Mouse (Mus musculus) retina, postnatal 7 days (tissue): Measurements from ENCODE around the gene Ky.

ENCODE experiments used
- DNase-seq: peaks from one replicate; pipeline ENCODE4 v3.0.0-alpha.2; 2012; ENCODE audit warnings: low read depth, low spot score

Gene Ky

GRCm38 (mm10) chr9:102502015-102502633 lies 3.4 kb upstream of the Ky start:
- DNase-seq = no peak

- no peak for DNase-seq
Measured at GRCm38 (mm10) chr9:102504716-102505378, 703 bp upstream of the Ky start.

- DNase-seq = no peak
Measured at GRCm38 (mm10) chr9:102508315-102508714, 2.8 kb downstream of the Ky start.

GRCm38 (mm10) chr9:102511423-102511822 lies 5.9 kb downstream of the Ky start:
- DNase-seq = no peak

- no peak for DNase-seq
Measured at GRCm38 (mm10) chr9:102513578-102513977, 8.0 kb downstream of the Ky start.

- DNase-seq = no peak
Measured at GRCm38 (mm10) chr9:102518443-102518842, 12.9 kb downstream of the Ky start.

GRCm38 (mm10) chr9:102521396-102521795 lies 15.8 kb downstream of the Ky start:
- DNase-seq = no peak

GRCm38 (mm10) chr9:102528106-102528505 lies 22.6 kb downstream of the Ky start:
- no peak for DNase-seq

- DNase-seq = no peak
Measured at GRCm38 (mm10) chr9:102528561-102528960, 23.0 kb downstream of the Ky start.

- no peak for DNase-seq
Measured at GRCm38 (mm10) chr9:102529008-102529407, 23.5 kb downstream of the Ky start.

- DNase-seq = no peak
Measured at GRCm38 (mm10) chr9:102531051-102531892, 25.7 kb downstream of the Ky start.

GRCm38 (mm10) chr9:102536968-102537367 lies 31.4 kb downstream of the Ky start:
- no peak for DNase-seq

- DNase-seq = no peak
Measured at GRCm38 (mm10) chr9:102539699-102540098, 34.1 kb downstream of the Ky start.

- no peak for DNase-seq
Measured at GRCm38 (mm10) chr9:102541666-102542065, 36.1 kb downstream of the Ky start.

- DNase-seq = no peak
Measured at GRCm38 (mm10) chr9:102542540-102542939, 37.0 kb downstream of the Ky start.

GRCm38 (mm10) chr9:102543761-102544115 lies 38.2 kb downstream of the Ky start:
- DNase-seq = no peak

GRCm38 (mm10) chr9:102544116-102544772 lies 38.7 kb downstream of the Ky start:
- DNase-seq = peak; percentile 32

GRCm38 (mm10) chr9:102544773-102545366 lies 39.3 kb downstream of the Ky start:
- DNase-seq = peak; percentile 82

GRCm38 (mm10) chr9:102545406-102546255 lies 40.1 kb downstream of the Ky start:
- DNase-seq = no peak

GRCm38 (mm10) chr9:102546256-102547027 lies 40.9 kb downstream of the Ky start:
- no peak for DNase-seq
